In the genomic region with DNA sequence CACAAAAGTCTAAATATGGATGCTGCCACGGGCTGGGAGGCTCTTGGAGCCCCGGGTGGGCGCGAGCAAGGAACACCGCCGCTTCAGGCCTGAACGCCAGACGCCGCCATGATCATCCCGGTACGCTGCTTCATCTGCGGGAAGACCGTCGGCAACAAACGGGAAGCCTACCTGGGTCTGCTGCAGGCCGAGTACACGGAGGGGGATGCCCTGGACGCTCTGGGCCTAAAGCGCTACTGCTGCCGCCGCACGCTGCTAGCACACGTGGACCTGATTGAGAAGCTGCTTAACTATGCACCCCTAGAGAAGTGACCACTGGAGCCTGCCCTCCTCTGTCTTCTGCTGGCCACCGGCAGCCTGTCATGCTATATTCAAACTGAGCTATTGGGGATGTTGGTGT, we compare ENCODE assay signal across 1 mouse cellular context.
TF ChIP-seq lines count a peak whose summit lies in the region.

No protein-coding gene starts in this region.

TF ChIP-seq in CH12.LX, 34 proteins besides CTCF, POLR2A, EP300 and RAD21:
- 0 out of 2 replicates have a peak, but pooled peaks have one; percentile 17 for TF ChIP-seq ETS1 (conservative IDR thresholded peaks at IDR 0.05; ENCODE audit: low read depth, low read length)
- TF ChIP-seq GABPA (IDR thresholded peaks at IDR 0.05; ENCODE audit: insufficient replicate concordance, low read depth, low read length), result no peak
